In genomic region chr2:145785758-145786617, GRCm38 (mm10) we compare ENCODE assay signal across 8 mouse cellular contexts.
A peak's percentile ranks its signal among the peaks of the same experiment; 100 is the strongest.
DNase-seq lines count a peak whose midpoint lies in the region; ATAC-seq and TF ChIP-seq lines count a peak whose summit lies in the region.

No protein-coding gene starts in this region.

- peak; percentile 62 for TF ChIP-seq CTCF in layer of hippocampus, adult 2 months (conservative IDR thresholded peaks at IDR 0.05)

- H3K36me3 ChIP-seq in forebrain, embryonic 14.5 days (ENCODE audit: control insufficient read depth, insufficient read depth, low read length), result no peaks in the 10 kb centered on the region

- H3K27me3 ChIP-seq in forebrain, embryonic 14.5 days (replicated peaks; ENCODE audit: control insufficient read depth, insufficient read depth, low read length), result no peaks in the 10 kb centered on the region

- intact Hi-C loops in heart, postnatal 36 days (cut with DNase I), result no loop called here

- H3K27ac ChIP-seq in forebrain, embryonic 14.5 days (ENCODE audit: low read depth, low read length), result no peak overlapping the region
- peak overlapping the region; percentile 83 for H3K27ac ChIP-seq in layer of hippocampus, adult 2 months

- H3K4me3 ChIP-seq in forebrain, embryonic 14.5 days (ENCODE audit: low read depth, low read length), result peak overlapping the region; percentile 10
- peak overlapping the region; percentile 58 for H3K4me3 ChIP-seq in layer of hippocampus, adult 2 months

- WGBS in forebrain, embryonic 14.5 days, result 2% methylated on average over 18 of the region's 18 CpGs

- H3K4me1 ChIP-seq in forebrain, embryonic 14.5 days (ENCODE audit: control insufficient read depth, insufficient read depth, low read length), result peaks cover 8% of the 10 kb centered on the region

- peak; percentile 19 for DNase-seq in CD4-positive, CD25-positive, alpha-beta regulatory T cell, adult 2 months (ENCODE audit: low read depth, low spot score)
- DNase-seq in adrenal gland, postnatal 25 days, result peak; percentile 56
- peak; percentile 60 for DNase-seq in forebrain, embryonic 14.5 days (ENCODE audit: low spot score)
- peak; percentile 51 to 55 for DNase-seq in heart, postnatal 36 days
- DNase-seq in layer of hippocampus, adult 2 months (ENCODE audit: low spot score in 2 of 2), result peak; percentile 29 to 40
- peak; percentile 76 for DNase-seq in lung, postnatal 14 days
- DNase-seq in right cerebral cortex, adult 18-20 months, result peak; percentile 25
- DNase-seq in spleen, postnatal 36 days (ENCODE audit: low spot score in 2 of 2), result no peak

- peak overlapping the region; percentile 35; the same call in 1 of the 2 replicates for H3K9ac ChIP-seq in forebrain, embryonic 14.5 days (ENCODE audit: low read length)

- H3K9me3 ChIP-seq in forebrain, embryonic 14.5 days (replicated peaks; ENCODE audit: control insufficient read depth, low read length), result no peaks in the 10 kb centered on the region

- H3K4me2 ChIP-seq in forebrain, embryonic 14.5 days (ENCODE audit: low read length), result peak overlapping the region; percentile 48

- peak; percentile 78 for ATAC-seq in forebrain, embryonic 14.5 days

Comparison
In these comparisons a context has a peak if more than half of its experiments do, and no peak if none do; other contexts are left out.
1. DNase-seq: peak in CD4-positive, CD25-positive, alpha-beta regulatory T cell, adult 2 months (single experiment), adrenal gland, postnatal 25 days (single experiment), forebrain, embryonic 14.5 days (single experiment), heart, postnatal 36 days (2 of 2), layer of hippocampus, adult 2 months (2 of 2), lung, postnatal 14 days (single experiment) and right cerebral cortex, adult 18-20 months (single experiment); none in spleen, postnatal 36 days (0 of 2).